Mouse (Mus musculus) thymus, postnatal 10 days (tissue): Measurements from ENCODE around the gene Aspdh.

Experiments
- DNase-seq, 2 experiments: peaks; one replicate each; pipeline ENCODE4 v3.0.0; 2021; ENCODE audit warnings: low spot score in 2 of 2

Gene Aspdh

GRCm38 (mm10) chr7:44471880-44472557, 6.8 kb downstream of the Aspdh start:
- no peak for DNase-seq

- DNase-seq = no peak
Observed at GRCm38 (mm10) chr7:44472558-44472885, 7.3 kb downstream of the Aspdh start.

- no peak for DNase-seq
Observed at GRCm38 (mm10) chr7:44472961-44473646, 7.9 kb downstream of the Aspdh start.

- no peak for DNase-seq
Observed at GRCm38 (mm10) chr7:44474419-44474818, 9.2 kb downstream of the Aspdh start.

GRCm38 (mm10) chr7:44475046-44475614, 9.9 kb downstream of the Aspdh start:
- DNase-seq = no peak

- DNase-seq = no peak
Observed at GRCm38 (mm10) chr7:44482836-44483435, 17.7 kb downstream of the Aspdh start.

- no peak for DNase-seq
Observed at GRCm38 (mm10) chr7:44484109-44484508, 18.9 kb downstream of the Aspdh start.

GRCm38 (mm10) chr7:44484841-44485571, 19.8 kb downstream of the Aspdh start:
- peak in 1 of 2 experiments; percentile 74 for DNase-seq

GRCm38 (mm10) chr7:44485572-44486195, 20.5 kb downstream of the Aspdh start:
- DNase-seq = no peak

- no peak for DNase-seq
Observed at GRCm38 (mm10) chr7:44486927-44487575, 21.9 kb downstream of the Aspdh start.

- DNase-seq = no peak
Observed at GRCm38 (mm10) chr7:44487936-44488335, 22.7 kb downstream of the Aspdh start.

GRCm38 (mm10) chr7:44488545-44488944, 23.4 kb downstream of the Aspdh start:
- DNase-seq = no peak

GRCm38 (mm10) chr7:44490281-44490680, 25.1 kb downstream of the Aspdh start:
- DNase-seq = no peak

GRCm38 (mm10) chr7:44491391-44491790, 26.2 kb downstream of the Aspdh start:
- no peak for DNase-seq

GRCm38 (mm10) chr7:44492166-44492826, 27.1 kb downstream of the Aspdh start:
- DNase-seq = no peak

GRCm38 (mm10) chr7:44494681-44495080, 29.5 kb downstream of the Aspdh start:
- DNase-seq = no peak

GRCm38 (mm10) chr7:44495086-44495485, 29.9 kb downstream of the Aspdh start:
- no peak for DNase-seq

- DNase-seq = peak; percentile 97 to 99
Observed at GRCm38 (mm10) chr7:44495992-44496770, 31.0 kb downstream of the Aspdh start, which contains the start of the genes Emc10 and Fam71e1. Gene Emc10, minus strand, starts transcription at chr7:44496529. Gene Fam71e1, plus strand, starts transcription at chr7:44496581.

GRCm38 (mm10) chr7:44496771-44497109, 31.5 kb downstream of the Aspdh start:
- DNase-seq = no peak
